Mouse (Mus musculus) fibroblast of lung, adult 2 months (primary cell): ENCODE results near the gene Parvb.

Source experiments
- DNase-seq: peaks from one replicate; pipeline ENCODE4 v3.0.0-alpha.2; 2011; ENCODE audit warnings: low read depth

The Parvb gene

GRCm38 (mm10) chr15:84231721-84232561, at the start of gene Parvb:
Gene Parvb (plus strand): TSS chr15:84232043.
- DNase-seq: no peak

GRCm38 (mm10) chr15:84183967-84184366, 47.9 kb upstream of the Parvb start:
- no peak for DNase-seq

- DNase-seq: no peak
These were observed 45.6 kb upstream of the Parvb start for GRCm38 (mm10) chr15:84186196-84186595.

GRCm38 (mm10) chr15:84188887-84189530, 42.8 kb upstream of the Parvb start:
- DNase-seq: no peak

GRCm38 (mm10) chr15:84189881-84190280, 42.0 kb upstream of the Parvb start:
- no peak for DNase-seq

- no peak for DNase-seq
These were observed 40.2 kb upstream of the Parvb start for GRCm38 (mm10) chr15:84191724-84192057.

GRCm38 (mm10) chr15:84192058-84192791, 39.6 kb upstream of the Parvb start, which contains the start of gene Samm50:
Gene Samm50 (plus strand): TSS chr15:84192241.
- peak; percentile 87 for DNase-seq

GRCm38 (mm10) chr15:84196486-84197165, 35.2 kb upstream of the Parvb start:
- no peak for DNase-seq

- no peak for DNase-seq
These were observed 24.5 kb upstream of the Parvb start for GRCm38 (mm10) chr15:84207327-84207726.

GRCm38 (mm10) chr15:84209517-84210412, 22.1 kb upstream of the Parvb start:
- no peak for DNase-seq

- DNase-seq: no peak
These were observed 21.4 kb upstream of the Parvb start for GRCm38 (mm10) chr15:84210461-84210860.

GRCm38 (mm10) chr15:84210941-84211340, 20.9 kb upstream of the Parvb start:
- DNase-seq: no peak

- no peak for DNase-seq
These were observed 20.3 kb upstream of the Parvb start for GRCm38 (mm10) chr15:84211564-84211963.

GRCm38 (mm10) chr15:84212031-84212755, 19.6 kb upstream of the Parvb start:
- DNase-seq: no peak

GRCm38 (mm10) chr15:84212756-84213105, 19.1 kb upstream of the Parvb start:
- DNase-seq: no peak

GRCm38 (mm10) chr15:84213162-84213739, 18.6 kb upstream of the Parvb start:
- no peak for DNase-seq

- no peak for DNase-seq
These were observed 17.4 kb upstream of the Parvb start for GRCm38 (mm10) chr15:84214476-84214875.

GRCm38 (mm10) chr15:84215273-84215672, 16.6 kb upstream of the Parvb start:
- DNase-seq: no peak

- no peak for DNase-seq
These were observed 15.8 kb upstream of the Parvb start for GRCm38 (mm10) chr15:84216026-84216425.

- no peak for DNase-seq
These were observed 15.3 kb upstream of the Parvb start for GRCm38 (mm10) chr15:84216461-84217084.
